Mouse (Mus musculus): ENCODE measurements around the gene Pcyt2. TPM values are rescaled to one million over a fixed set of nuclear protein-coding genes. Genes with fewer than 3 reads are reported as not detected.

Gene Pcyt2
- total and polyA plus RNA-seq, 3 experiments, result 51.8 to 111 (median 55.6) TPM

DNA sequence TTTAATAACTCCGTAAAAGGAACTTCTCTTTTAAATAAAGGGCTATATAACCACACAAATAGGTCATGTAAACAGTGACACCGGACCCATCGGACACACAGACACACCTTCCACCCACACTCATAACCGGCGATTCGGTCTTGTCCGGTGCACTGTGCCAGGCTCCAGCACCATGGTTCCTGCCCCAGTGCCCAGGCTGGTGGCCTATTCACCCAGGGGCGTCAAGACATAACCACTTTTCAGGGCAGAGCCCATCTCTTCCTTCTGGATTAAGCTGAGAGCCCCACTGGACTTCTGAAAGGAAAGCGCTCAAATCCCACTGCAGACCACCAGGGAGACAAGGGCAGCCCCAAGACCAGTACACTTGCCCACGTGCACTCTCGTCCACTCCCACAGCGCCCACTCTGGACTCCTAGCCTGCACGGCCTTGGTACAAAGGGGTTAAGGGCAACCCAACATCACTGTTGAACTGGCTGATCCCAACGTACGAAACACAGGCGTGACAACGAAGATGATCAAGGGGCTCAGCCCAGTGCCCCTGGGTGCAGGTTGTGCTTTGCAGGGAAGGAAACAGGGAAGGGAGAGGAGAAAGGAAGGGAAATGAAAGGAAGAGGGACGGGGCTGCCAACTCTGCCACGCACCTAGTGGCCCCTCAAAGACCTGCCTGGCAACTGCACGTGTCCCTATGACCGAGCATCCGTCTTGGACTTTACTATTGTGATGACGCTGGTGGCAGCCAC lies 11.0 kb upstream of the Pcyt2 start:
- Histone ChIP-seq H3K4me3 (no peak overlapping the region), H3K27ac (no peak overlapping the region), H3K4me1 (ENCODE audit: control insufficient read depth, insufficient read depth, low read length) (peaks cover 25% of the 10 kb centered on the region), H3K27me3 (ENCODE audit: control insufficient read depth, insufficient read depth, low read length) (no peaks in the 10 kb centered on the region), H3K9ac (ENCODE audit: low read depth, low read length) (no peak overlapping the region), H3K79me2 (replicated peaks; ENCODE audit: control insufficient read depth, insufficient read depth, low read length) (peaks cover 5% of the 10 kb centered on the region; the same call in 1 of the 2 replicates), H3K36me3 (ENCODE audit: control insufficient read depth, insufficient read depth, low read length) (no peaks in the 10 kb centered on the region)
- no peak for TF ChIP-seq CTCF (IDR thresholded peaks at IDR 0.05)
- TF ChIP-seq EP300 (IDR thresholded peaks at IDR 0.05; ENCODE audit: insufficient read depth, low read depth, low read length), result no peak
- no peak for TF ChIP-seq POLR2A (IDR thresholded peaks at IDR 0.05; ENCODE audit: insufficient read depth, low read depth, low read length)
- WGBS, result 91% methylated on average over 23 of the region's 23 CpGs
- intact Hi-C loops (cut with DNase I), result no loop called here
- no peak for DNase-seq

GRCm38 (mm10) chr11:120627468-120628300 lies 9.9 kb upstream of the Pcyt2 start:
- peaks cover 24% of the 10 kb centered on the region for H3K4me1 ChIP-seq (ENCODE audit: control insufficient read depth, insufficient read depth, low read length)
- no peak for TF ChIP-seq POLR2A (IDR thresholded peaks at IDR 0.05; ENCODE audit: insufficient read depth, low read depth, low read length)
- no peak for TF ChIP-seq EP300 (IDR thresholded peaks at IDR 0.05; ENCODE audit: insufficient read depth, low read depth, low read length)
- no peak for TF ChIP-seq CTCF (IDR thresholded peaks at IDR 0.05)

GRCm38 (mm10) chr11:120626785-120627467 lies 9.2 kb upstream of the Pcyt2 start:
- no peak overlapping the region for H3K9ac ChIP-seq (ENCODE audit: low read depth, low read length)
- no peaks in the 10 kb centered on the region for H3K36me3 ChIP-seq (ENCODE audit: control insufficient read depth, insufficient read depth, low read length)
- peaks cover 5% of the 10 kb centered on the region; the same call in 1 of the 2 replicates for H3K79me2 ChIP-seq (replicated peaks; ENCODE audit: control insufficient read depth, insufficient read depth, low read length)
- TF ChIP-seq CTCF (IDR thresholded peaks at IDR 0.05), result no peak
- TF ChIP-seq EP300 (IDR thresholded peaks at IDR 0.05; ENCODE audit: insufficient read depth, low read depth, low read length), result no peak
- TF ChIP-seq POLR2A (IDR thresholded peaks at IDR 0.05; ENCODE audit: insufficient read depth, low read depth, low read length), result no peak
- intact Hi-C loops (cut with DNase I), result no loop called here
- no peak overlapping the region for H3K27ac ChIP-seq
- DNase-seq, result no peak
- H3K27me3 ChIP-seq (ENCODE audit: control insufficient read depth, insufficient read depth, low read length), result no peaks in the 10 kb centered on the region
- H3K4me3 ChIP-seq, result no peak overlapping the region
- WGBS, result 86% methylated on average over 11 of the region's 11 CpGs
- peaks cover 23% of the 10 kb centered on the region for H3K4me1 ChIP-seq (ENCODE audit: control insufficient read depth, insufficient read depth, low read length)

More at GRCm38 (mm10) chr11:120627468-120628300, 9.9 kb upstream of the Pcyt2 start:
- Histone ChIP-seq H3K36me3 (ENCODE audit: control insufficient read depth, insufficient read depth, low read length) (no peaks in the 10 kb centered on the region), H3K79me2 (replicated peaks; ENCODE audit: control insufficient read depth, insufficient read depth, low read length) (peaks cover 5% of the 10 kb centered on the region; the same call in 1 of the 2 replicates), H3K27me3 (ENCODE audit: control insufficient read depth, insufficient read depth, low read length) (no peaks in the 10 kb centered on the region), H3K27ac (no peak overlapping the region), H3K4me3 (no peak overlapping the region), H3K9ac (ENCODE audit: low read depth, low read length) (no peak overlapping the region)
- intact Hi-C loops (cut with DNase I), result no loop called here
- peak in 1 of 2 experiments; percentile 47 for DNase-seq
- WGBS, result 80% methylated on average over 22 of the region's 22 CpGs

GRCm38 (mm10) chr11:120625152-120625775 lies 7.5 kb upstream of the Pcyt2 start, which contains the start of gene Sirt7:
Gene Sirt7, minus strand, starts transcription at chr11:120625240.
- no peak for TF ChIP-seq POLR2A (IDR thresholded peaks at IDR 0.05; ENCODE audit: insufficient read depth, low read depth, low read length)
- TF ChIP-seq EP300 (IDR thresholded peaks at IDR 0.05; ENCODE audit: insufficient read depth, low read depth, low read length), result no peak
- no peak for TF ChIP-seq CTCF (IDR thresholded peaks at IDR 0.05)
- intact Hi-C loops (cut with DNase I), result loop anchor here (2.0 kb wide), 1 partner anchor 88 kb away; the partner anchor contains the start of genes Cenpx and Lrrc45
- Histone ChIP-seq H3K27ac (peak within 1 kb of the TSS; percentile 78), H3K4me3 (peak within 1 kb of the TSS; percentile 70), H3K4me1 (ENCODE audit: control insufficient read depth, insufficient read depth, low read length) (peaks cover 12% of the 10 kb centered on the region), H3K27me3 (ENCODE audit: control insufficient read depth, insufficient read depth, low read length) (no peaks in the 10 kb centered on the region), H3K9ac (ENCODE audit: low read depth, low read length) (peak within 1 kb of the TSS; percentile 74), H3K79me2 (replicated peaks; ENCODE audit: control insufficient read depth, insufficient read depth, low read length) (peaks cover 5% of the 10 kb centered on the region; the same call in 1 of the 2 replicates), H3K36me3 (ENCODE audit: control insufficient read depth, insufficient read depth, low read length) (no peaks in the 10 kb centered on the region)
- 8% methylated on average over 5 of the region's 5 CpGs for WGBS
- no peak for DNase-seq

- H3K36me3 ChIP-seq (ENCODE audit: control insufficient read depth, insufficient read depth, low read length), result no peaks in the 10 kb centered on the region
These were observed 7.0 kb upstream of the Pcyt2 start for GRCm38 (mm10) chr11:120624680-120625111.

More at GRCm38 (mm10) chr11:120624680-120625111, 7.0 kb upstream of the Pcyt2 start:
- Histone ChIP-seq H3K9ac (ENCODE audit: low read depth, low read length) (peak overlapping the region; percentile 74), H3K27ac (peak overlapping the region; percentile 78), H3K27me3 (ENCODE audit: control insufficient read depth, insufficient read depth, low read length) (no peaks in the 10 kb centered on the region), H3K4me1 (ENCODE audit: control insufficient read depth, insufficient read depth, low read length) (peaks cover 8% of the 10 kb centered on the region), H3K4me3 (peak overlapping the region; percentile 70), H3K79me2 (replicated peaks; ENCODE audit: control insufficient read depth, insufficient read depth, low read length) (peaks cover 5% of the 10 kb centered on the region; the same call in 1 of the 2 replicates)
- peak; percentile 90 to 91 for DNase-seq
- TF ChIP-seq EP300 (IDR thresholded peaks at IDR 0.05; ENCODE audit: insufficient read depth, low read depth, low read length) (peak; percentile 38; the same call in 1 of the 2 replicates), POLR2A (IDR thresholded peaks at IDR 0.05; ENCODE audit: insufficient read depth, low read depth, low read length) (peak; percentile 81), CTCF (IDR thresholded peaks at IDR 0.05) (no peak)
- intact Hi-C loops (cut with DNase I), result loop anchor here (2.0 kb wide), 1 partner anchor 88 kb away; the partner anchor contains the start of genes Cenpx and Lrrc45
- under 1% methylated on average over 53 of the region's 53 CpGs for WGBS

Data from heart, adult 2 months (tissue).